Mouse (Mus musculus): ENCODE results near the gene Csk.

Gene Csk

GRCm38 (mm10) chr9:57637272-57637671 lies 16.2 kb downstream of the Csk start:
- DNase-seq: peak; percentile 4

GRCm38 (mm10) chr9:57633481-57634024 lies 19.9 kb downstream of the Csk start:
- DNase-seq: no peak

GRCm38 (mm10) chr9:57629118-57629874 lies 24.1 kb downstream of the Csk start:
- DNase-seq: peak; percentile 77

- DNase-seq: no peak
Observed at GRCm38 (mm10) chr9:57628717-57629116, 24.7 kb downstream of the Csk start.

- no peak for DNase-seq
Observed at GRCm38 (mm10) chr9:57627892-57628291, 25.5 kb downstream of the Csk start.

- no peak for DNase-seq
Observed at GRCm38 (mm10) chr9:57627191-57627590, 26.2 kb downstream of the Csk start.

- DNase-seq: no peak
Observed at GRCm38 (mm10) chr9:57625674-57626500, 27.5 kb downstream of the Csk start.

GRCm38 (mm10) chr9:57624295-57624694 lies 29.1 kb downstream of the Csk start:
- DNase-seq: no peak

GRCm38 (mm10) chr9:57620674-57621073 lies 32.8 kb downstream of the Csk start, which contains the start of gene Lman1l:
Lman1l (minus strand) TSS chr9:57620774.
- DNase-seq: no peak

GRCm38 (mm10) chr9:57618854-57619253 lies 34.6 kb downstream of the Csk start:
- DNase-seq: no peak

GRCm38 (mm10) chr9:57617556-57618169 lies 35.8 kb downstream of the Csk start:
- no peak for DNase-seq

- no peak for DNase-seq
Observed at GRCm38 (mm10) chr9:57614786-57615185, 38.6 kb downstream of the Csk start.

GRCm38 (mm10) chr9:57613975-57614374 lies 39.5 kb downstream of the Csk start:
- no peak for DNase-seq

GRCm38 (mm10) chr9:57612587-57612986 lies 40.8 kb downstream of the Csk start:
- no peak for DNase-seq

GRCm38 (mm10) chr9:57610359-57610826 lies 43.0 kb downstream of the Csk start:
- DNase-seq: no peak

GRCm38 (mm10) chr9:57609803-57610202 lies 43.6 kb downstream of the Csk start:
- no peak for DNase-seq

GRCm38 (mm10) chr9:57606139-57606851 lies 47.1 kb downstream of the Csk start, which contains the start of gene Cplx3:
Cplx3 (minus strand) TSS chr9:57606281.
- no peak for DNase-seq

GRCm38 (mm10) chr9:57605503-57605902 lies 47.9 kb downstream of the Csk start:
- no peak for DNase-seq

GRCm38 (mm10) chr9:57604875-57605274 lies 48.6 kb downstream of the Csk start:
- no peak for DNase-seq

- DNase-seq: no peak
Observed at GRCm38 (mm10) chr9:57602098-57602497, 51.3 kb downstream of the Csk start.

GRCm38 (mm10) chr9:57601353-57601706 lies 52.1 kb downstream of the Csk start:
- DNase-seq: peak; percentile 75

- no peak for DNase-seq
Observed at GRCm38 (mm10) chr9:57600620-57601352, 52.6 kb downstream of the Csk start.

All from right cerebral cortex, postnatal 14 days (tissue).